Mouse (Mus musculus) bone marrow macrophage, adult 2 months (primary cell): ENCODE data around the gene Tmem200a. TPM values are rescaled to one million over a fixed set of nuclear protein-coding genes. Genes with fewer than 3 reads are reported as not detected.
"Not testable (repeated sequence)": the region's sequence is repeated elsewhere in the genome, so short reads cannot be mapped to it uniquely, and the experiment has no call there.

Experiments
- H3K27ac ChIP-seq: 2 replicates; pipeline ENCODE4 v1.5.1; 2012; ENCODE audit warnings: low read depth, low read length; ENCODE audit not compliant: insufficient read depth
- H3K4me1 ChIP-seq: 2 replicates; pipeline ENCODE4 v1.6.1; 2012; ENCODE audit warnings: low read length; ENCODE audit not compliant: control insufficient read depth, insufficient read depth
- H3K4me3 ChIP-seq: 2 replicates; pipeline ENCODE4 v1.5.1; 2012; ENCODE audit warnings: mild to moderate bottlenecking, low read length, moderate library complexity; ENCODE audit not compliant: insufficient read depth
- CTCF ChIP-seq: IDR thresholded peaks from 2 replicates; pipeline ENCODE4 v1.5.1; 2012; ENCODE audit warnings: low read depth, mild to moderate bottlenecking, low read length, moderate library complexity
- POLR2A ChIP-seq: IDR thresholded peaks from 2 replicates; pipeline ENCODE4 v1.6.1; 2012; ENCODE audit warnings: mild to moderate bottlenecking, low read depth, low read length, borderline replicate concordance
- polyA plus RNA-seq: library from polyadenylated mRNA; stranded (reverse); fragments of >200 nt; gene quantifications from 2 replicates; pipeline ENCODE4 v1.2.4, GENCODE M21; 2012; ENCODE audit not compliant: missing spikeins, insufficient read depth, insufficient read length

Tmem200a gene
- polyA plus RNA-seq, 1 experiment, result not detected

GRCm38 (mm10) chr10:25908027-25909012 lies 170.5 kb downstream of the Tmem200a start:
- Histone ChIP-seq H3K4me3 (no peak overlapping the region), H3K27ac (no peak overlapping the region), H3K4me1 (no peaks in the 10 kb centered on the region)
- TF ChIP-seq POLR2A, result no peak
- TF ChIP-seq CTCF, result no peak

- not testable (repeated sequence) for H3K4me3 ChIP-seq, H3K4me1 ChIP-seq, H3K27ac ChIP-seq
These were observed 184.7 kb downstream of the Tmem200a start for GRCm38 (mm10) chr10:25894126-25894525.

- Histone ChIP-seq H3K4me3 (no peak overlapping the region), H3K27ac (no peak overlapping the region), H3K4me1 (no peaks in the 10 kb centered on the region)
- TF ChIP-seq CTCF, result no peak
- no peak for TF ChIP-seq POLR2A
These were observed 191.6 kb downstream of the Tmem200a start for GRCm38 (mm10) chr10:25887225-25887624.

GRCm38 (mm10) chr10:25884512-25884911 lies 194.3 kb downstream of the Tmem200a start:
- H3K27ac ChIP-seq, result no peak overlapping the region
- H3K4me1 ChIP-seq, result no peaks in the 10 kb centered on the region
- no peak overlapping the region for H3K4me3 ChIP-seq
- TF ChIP-seq POLR2A (no peak), CTCF (no peak)

- Histone ChIP-seq H3K4me3 (no peak overlapping the region), H3K27ac (no peak overlapping the region), H3K4me1 (no peaks in the 10 kb centered on the region)
- TF ChIP-seq POLR2A (no peak), CTCF (no peak)
These were observed 201.1 kb downstream of the Tmem200a start for GRCm38 (mm10) chr10:25877731-25878130.

- Histone ChIP-seq H3K27ac (no peak overlapping the region), H3K4me3 (no peak overlapping the region), H3K4me1 (0 out of 2 replicates have a peak, but pooled peaks cover under 1% of the 10 kb centered on the region)
- TF ChIP-seq CTCF (no peak), POLR2A (no peak)
These were observed 202.0 kb downstream of the Tmem200a start for GRCm38 (mm10) chr10:25876809-25877208.

GRCm38 (mm10) chr10:25868739-25869138 lies 210.1 kb downstream of the Tmem200a start:
- TF ChIP-seq POLR2A (no peak), CTCF (no peak)
- Histone ChIP-seq H3K27ac (no peak overlapping the region), H3K4me1 (0 out of 2 replicates have a peak, but pooled peaks cover 7% of the 10 kb centered on the region), H3K4me3 (no peak overlapping the region)

Other genes starting within 250 kb of the Tmem200a start
- gene Gm9767, start 797 bp downstream of the Tmem200a start, polyA plus RNA-seq, result not detected in 2 replicates
- gene Samd3, start 150.7 kb upstream of the Tmem200a start, polyA plus RNA-seq, result not detected in 2 replicates